Mouse (Mus musculus) hindbrain, embryonic 15.5 days (tissue): ENCODE results near the gene Mier3. TPM values are rescaled to one million over a fixed set of nuclear protein-coding genes. Genes with fewer than 3 reads are reported as not detected.

ENCODE experiments used
- ATAC-seq: fragments of 200-750 bp; cut with Nextera tagmentation; 2 replicates; pipeline ENCODE4 v1.8.0; 2017; ENCODE audit warnings: low read depth, moderate number of reproducible peaks, moderate TSS enrichment; ENCODE audit not compliant: low FRiP score
- H3K27ac ChIP-seq: fragments of 300-500 bp; sonication (generic); replicated peaks from 2 replicates; pipeline ENCODE4 v1.5.1; 2015; ENCODE audit warnings: mild to moderate bottlenecking, inconsistent platforms
- H3K27me3 ChIP-seq: fragments of 300-500 bp; sonication (generic); 2 replicates; pipeline ENCODE4 v1.6.1; 2015; ENCODE audit warnings: control low read depth, inconsistent platforms
- H3K36me3 ChIP-seq: fragments of 300-500 bp; sonication (generic); 2 replicates; pipeline ENCODE4 v1.6.1; 2015; ENCODE audit warnings: control low read depth, inconsistent platforms
- H3K4me1 ChIP-seq: fragments of 300-500 bp; sonication (generic); replicated peaks from 2 replicates; pipeline ENCODE4 v1.6.1; 2015; ENCODE audit warnings: control low read depth, inconsistent platforms
- H3K4me2 ChIP-seq: fragments of 300-500 bp; sonication (generic); 2 replicates; pipeline ENCODE4 v1.6.1; 2015; ENCODE audit warnings: moderate library complexity, mild to moderate bottlenecking, inconsistent platforms
- H3K4me3 ChIP-seq: fragments of 300-500 bp; sonication (generic); 2 replicates; pipeline ENCODE4 v1.5.1; 2015; ENCODE audit warnings: mild to moderate bottlenecking, inconsistent platforms
- H3K9ac ChIP-seq: fragments of 300-500 bp; sonication (generic); 2 replicates; pipeline ENCODE4 v1.6.1; 2015; ENCODE audit warnings: inconsistent platforms
- H3K9me3 ChIP-seq: fragments of 300-500 bp; sonication (generic); 2 replicates; pipeline ENCODE4 v1.6.1; 2016; ENCODE audit warnings: control low read depth, inconsistent platforms
- WGBS: fragments of 180-500 bp; shearing (Covaris S2); methylation state at CpG from one replicate; pipeline ENCODE4 v1.1.7; 2015; 5-methylcytosine and 5-hydroxymethylcytosine counted together
- polyA plus RNA-seq: library from polyadenylated mRNA; unstranded; fragments of >200 nt; fragmentation: Nextera tagmentation; extraction: Ambion mirVana; gene quantifications from 2 replicates; pipeline ENCODE4 v1.2.1, GENCODE M21; 2015

The Mier3 gene
- polyA plus RNA-seq, 1 experiment from 2014 or later, result 16.2 TPM

- peaks cover 21% of the 10 kb centered on the region for H3K36me3 ChIP-seq
- 65% methylated on average over 9 of the region's 9 CpGs for WGBS
- no peak overlapping the region for H3K9ac ChIP-seq
- no peak overlapping the region for H3K27ac ChIP-seq
- H3K27me3 ChIP-seq, result no peaks in the 10 kb centered on the region
- ATAC-seq, result no peak
- peaks cover 4% of the 10 kb centered on the region; the same call in 1 of the 2 replicates for H3K4me1 ChIP-seq
- H3K4me3 ChIP-seq, result no peak overlapping the region
- no peak overlapping the region for H3K4me2 ChIP-seq
- no peaks in the 10 kb centered on the region for H3K9me3 ChIP-seq
Observed at GRCm38 (mm10) chr13:111719726-111720125, 38.9 kb downstream of the Mier3 start.

- Histone ChIP-seq H3K4me3 (peak overlapping the region; percentile 76), H3K9me3 (no peaks in the 10 kb centered on the region), H3K4me2 (peak overlapping the region; percentile 89), H3K27me3 (no peaks in the 10 kb centered on the region), H3K27ac (no peak overlapping the region), H3K4me1 (peaks cover 10% of the 10 kb centered on the region), H3K9ac (peak overlapping the region; percentile 61), H3K36me3 (no peaks in the 10 kb centered on the region)
- no peak for ATAC-seq
- WGBS, result under 1% methylated on average over 18 of the region's 18 CpGs
Observed at GRCm38 (mm10) chr13:111724811-111725164, 44.0 kb downstream of the Mier3 start.

- peak overlapping the region; percentile 81 for H3K27ac ChIP-seq
- peak; percentile 100 for ATAC-seq
- WGBS, result under 1% methylated on average over 65 of the region's 65 CpGs
- no peaks in the 10 kb centered on the region for H3K36me3 ChIP-seq
- peaks cover 10% of the 10 kb centered on the region for H3K4me1 ChIP-seq
- H3K27me3 ChIP-seq, result no peaks in the 10 kb centered on the region
- H3K4me3 ChIP-seq, result peak overlapping the region; percentile 76
- H3K9ac ChIP-seq, result peak overlapping the region; percentile 61
- peak overlapping the region; percentile 89 for H3K4me2 ChIP-seq
- no peaks in the 10 kb centered on the region for H3K9me3 ChIP-seq
Observed at GRCm38 (mm10) chr13:111725165-111726077, 44.6 kb downstream of the Mier3 start.

- H3K9me3 ChIP-seq, result no peaks in the 10 kb centered on the region
- WGBS, result 93% methylated on average over 5 of the region's 5 CpGs
- H3K27me3 ChIP-seq, result no peaks in the 10 kb centered on the region
- no peak for ATAC-seq
- H3K36me3 ChIP-seq, result no peaks in the 10 kb centered on the region
- H3K27ac ChIP-seq, result no peak overlapping the region
- H3K9ac ChIP-seq, result no peak overlapping the region
- no peak overlapping the region for H3K4me3 ChIP-seq
- no peak overlapping the region for H3K4me2 ChIP-seq
- H3K4me1 ChIP-seq, result peaks cover 10% of the 10 kb centered on the region
Observed at GRCm38 (mm10) chr13:111726898-111727297, 46.1 kb downstream of the Mier3 start.

GRCm38 (mm10) chr13:111741204-111741990 is 60.6 kb downstream of the Mier3 start:
- 81% methylated on average over 7 of the region's 7 CpGs for WGBS
- ATAC-seq, result no peak
- H3K9ac ChIP-seq, result no peak overlapping the region
- no peak overlapping the region for H3K4me2 ChIP-seq
- H3K27me3 ChIP-seq, result no peaks in the 10 kb centered on the region
- H3K27ac ChIP-seq, result no peak overlapping the region
- H3K36me3 ChIP-seq, result no peaks in the 10 kb centered on the region
- H3K9me3 ChIP-seq, result no peaks in the 10 kb centered on the region
- no peaks in the 10 kb centered on the region for H3K4me1 ChIP-seq
- no peak overlapping the region for H3K4me3 ChIP-seq

DNA sequence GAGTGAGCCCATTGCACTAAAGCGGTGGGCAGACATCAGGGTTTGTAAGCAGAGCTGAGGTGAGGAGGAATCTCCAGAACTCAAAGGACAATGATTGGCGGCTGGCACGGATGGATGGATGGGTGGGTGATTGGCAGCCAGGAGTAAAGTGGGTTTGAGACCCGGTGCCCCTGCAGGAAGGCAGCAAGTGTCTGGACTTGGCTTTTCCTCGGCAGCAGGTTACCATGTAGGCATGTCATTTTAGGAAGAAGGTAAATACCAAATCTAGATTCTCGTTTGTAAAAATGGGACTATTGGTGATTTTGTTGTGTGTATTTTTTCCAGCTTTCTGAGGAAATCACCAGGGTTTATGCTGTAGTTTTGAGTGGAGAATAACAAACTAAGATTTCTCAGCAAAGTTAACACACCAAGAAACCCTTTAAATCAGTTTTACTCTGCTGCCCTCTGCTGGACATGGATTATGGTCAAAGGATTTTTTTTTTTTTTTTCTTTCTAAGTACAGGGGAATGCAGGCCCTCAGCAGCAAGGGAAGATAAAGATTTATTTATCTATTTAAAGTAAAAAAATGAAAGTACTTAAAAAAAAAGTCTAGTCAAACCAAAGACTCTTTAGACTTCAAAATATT is 61.3 kb downstream of the Mier3 start:
- Histone ChIP-seq H3K4me1 (no peaks in the 10 kb centered on the region), H3K27me3 (no peaks in the 10 kb centered on the region), H3K4me2 (no peak overlapping the region), H3K9me3 (no peaks in the 10 kb centered on the region), H3K4me3 (no peak overlapping the region), H3K27ac (no peak overlapping the region), H3K9ac (no peak overlapping the region), H3K36me3 (no peaks in the 10 kb centered on the region)
- ATAC-seq, result no peak
- WGBS, result 61% methylated on average over 6 of the region's 6 CpGs

- ATAC-seq, result no peak
- no peaks in the 10 kb centered on the region for H3K9me3 ChIP-seq
- WGBS, result 87% methylated on average over 6 of the region's 6 CpGs
Observed at GRCm38 (mm10) chr13:111744233-111745000, 63.6 kb downstream of the Mier3 start.

DNA sequence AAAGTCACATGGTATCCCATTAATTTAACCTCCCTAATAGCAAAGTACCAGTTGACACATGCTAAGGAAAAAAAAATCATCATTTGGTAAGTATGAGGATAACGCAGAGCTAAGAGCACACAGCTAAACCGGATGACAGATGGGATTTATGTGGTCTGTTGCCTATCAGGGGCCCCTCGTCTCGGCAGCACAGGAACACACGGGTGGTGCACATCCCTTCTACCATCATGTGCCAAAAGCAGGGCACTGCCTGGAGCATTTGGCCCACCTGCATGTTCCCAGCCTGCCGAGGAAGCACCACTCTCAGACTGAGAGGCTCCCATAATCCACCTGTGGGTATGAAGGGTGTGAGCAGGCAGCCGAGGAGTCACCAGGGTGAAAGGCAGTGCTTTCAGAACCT is 64.4 kb downstream of the Mier3 start:
- H3K9ac ChIP-seq, result no peak overlapping the region
- no peak overlapping the region for H3K4me2 ChIP-seq
- 72% methylated on average over 7 of the region's 7 CpGs for WGBS
- H3K9me3 ChIP-seq, result no peaks in the 10 kb centered on the region
- H3K36me3 ChIP-seq, result peaks cover 23% of the 10 kb centered on the region
- H3K4me3 ChIP-seq, result no peak overlapping the region
- peak; percentile 48; the same call in 1 of the 2 replicates for ATAC-seq
- H3K4me1 ChIP-seq, result no peaks in the 10 kb centered on the region
- H3K27ac ChIP-seq, result no peak overlapping the region
- H3K27me3 ChIP-seq, result no peaks in the 10 kb centered on the region

More at GRCm38 (mm10) chr13:111744233-111745000, 63.6 kb downstream of the Mier3 start:
- Histone ChIP-seq H3K27ac (no peak overlapping the region), H3K9ac (no peak overlapping the region), H3K4me1 (no peaks in the 10 kb centered on the region), H3K4me2 (no peak overlapping the region), H3K4me3 (no peak overlapping the region), H3K27me3 (no peaks in the 10 kb centered on the region), H3K36me3 (peaks cover 16% of the 10 kb centered on the region)

DNA sequence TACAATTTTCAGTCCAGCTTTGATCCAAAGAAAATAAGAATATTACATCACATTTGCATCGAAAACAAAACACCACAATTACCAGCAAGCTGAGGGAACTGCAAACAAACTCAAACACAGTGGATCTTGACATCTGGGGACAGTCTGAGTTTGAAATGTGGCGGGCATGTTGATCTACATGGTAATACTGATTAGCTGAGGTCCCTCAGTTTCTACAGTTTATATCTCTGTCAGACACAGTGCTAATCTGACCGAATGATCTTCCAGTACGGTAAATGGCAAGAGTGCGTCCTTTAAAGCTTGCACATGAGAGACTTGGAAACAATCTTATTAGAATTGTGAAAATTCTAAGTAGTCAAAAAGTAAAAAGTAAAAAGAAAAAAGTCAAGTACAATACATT is 66.1 kb downstream of the Mier3 start:
- Histone ChIP-seq H3K4me1 (no peaks in the 10 kb centered on the region), H3K27me3 (no peaks in the 10 kb centered on the region), H3K36me3 (peaks cover 33% of the 10 kb centered on the region), H3K4me3 (no peak overlapping the region), H3K9ac (no peak overlapping the region), H3K27ac (no peak overlapping the region), H3K4me2 (no peak overlapping the region), H3K9me3 (no peaks in the 10 kb centered on the region)
- WGBS, result 94% methylated on average over 5 of the region's 5 CpGs
- no peak for ATAC-seq

GRCm38 (mm10) chr13:111748301-111749062 is 67.7 kb downstream of the Mier3 start:
- Histone ChIP-seq H3K27ac (no peak overlapping the region), H3K4me3 (no peak overlapping the region), H3K27me3 (no peaks in the 10 kb centered on the region), H3K9me3 (no peaks in the 10 kb centered on the region), H3K36me3 (peaks cover 47% of the 10 kb centered on the region), H3K4me2 (no peak overlapping the region), H3K4me1 (no peaks in the 10 kb centered on the region), H3K9ac (no peak overlapping the region)
- ATAC-seq, result no peak
- WGBS, result 93% methylated on average over 28 of the region's 28 CpGs

GRCm38 (mm10) chr13:111753321-111753720 is 72.5 kb downstream of the Mier3 start:
- Histone ChIP-seq H3K36me3 (peaks cover 88% of the 10 kb centered on the region), H3K4me3 (no peak overlapping the region), H3K4me1 (no peaks in the 10 kb centered on the region), H3K27me3 (no peaks in the 10 kb centered on the region), H3K9me3 (no peaks in the 10 kb centered on the region), H3K9ac (no peak overlapping the region), H3K4me2 (no peak overlapping the region), H3K27ac (no peak overlapping the region)
- no peak for ATAC-seq
- 92% methylated on average over 6 of the region's 6 CpGs for WGBS
